Mouse (Mus musculus) liver, embryonic 14.5 days (tissue): ENCODE data around the gene Itga6.

Source experiments
- CTCF ChIP-seq: IDR thresholded peaks from 2 replicates; pipeline ENCODE4 v1.5.1; 2016; ENCODE audit warnings: antibody characterized with exemption, low read depth, control low read depth
- EP300 ChIP-seq: IDR thresholded peaks from 2 replicates; pipeline ENCODE4 v1.6.1; 2016; ENCODE audit warnings: antibody characterized with exemption, low read depth

- TF ChIP-seq CTCF (no peak), EP300 (no peak)
Observed at GRCm38 (mm10) chr2:71865022-71865421, 119.6 kb downstream of the Itga6 start.
